Mouse (Mus musculus) hindbrain, embryonic 16.5 days (tissue): ENCODE measurements at regions not wholly inside any gene's neighbourhood (a gene's known extent, or its start where the extent isn't known, plus 50 kb on each side); places are given as distances from the start of the nearest gene placed in this dataset.

Source experiments
- ATAC-seq: fragments of 200-750 bp; cut with Nextera tagmentation; 2 replicates; pipeline ENCODE4 v1.8.0; 2017; ENCODE audit warnings: moderate TSS enrichment, moderate library complexity
- H3K27ac ChIP-seq: fragments of 300-500 bp; sonication (generic); 2 replicates; pipeline ENCODE4 v1.5.1; 2014; ENCODE audit warnings: low read depth, mild to moderate bottlenecking, control low read depth, low read length, moderate library complexity
- H3K27me3 ChIP-seq: fragments of 300-500 bp; sonication (generic); replicated peaks from 2 replicates; pipeline ENCODE4 v1.6.1; 2014; ENCODE audit warnings: low read length; ENCODE audit not compliant: control insufficient read depth, insufficient read depth
- H3K36me3 ChIP-seq: fragments of 300-500 bp; sonication (generic); 2 replicates; pipeline ENCODE4 v1.6.1; 2014; ENCODE audit warnings: mild to moderate bottlenecking, low read length, moderate library complexity, mixed read lengths; ENCODE audit not compliant: control insufficient read depth, insufficient read depth
- H3K4me1 ChIP-seq: fragments of 300-500 bp; sonication (generic); 2 replicates; pipeline ENCODE4 v1.6.1; 2014; ENCODE audit warnings: low read depth, low read length; ENCODE audit not compliant: control insufficient read depth, insufficient read depth
- H3K4me2 ChIP-seq: fragments of 300-500 bp; sonication (generic); 2 replicates; pipeline ENCODE4 v1.6.1; 2014; ENCODE audit warnings: mild to moderate bottlenecking, low read length, control low read depth, moderate library complexity
- H3K4me3 ChIP-seq: fragments of 300-500 bp; sonication (generic); 2 replicates; pipeline ENCODE4 v1.5.1; 2014; ENCODE audit warnings: mild to moderate bottlenecking, low read length, control low read depth, moderate library complexity
- H3K9ac ChIP-seq: fragments of 300-500 bp; sonication (generic); 2 replicates; pipeline ENCODE4 v1.6.1; 2014; ENCODE audit warnings: low read depth, mild to moderate bottlenecking, control low read depth, low read length, moderate library complexity
- H3K9me3 ChIP-seq: fragments of 300-500 bp; sonication (generic); 2 replicates; pipeline ENCODE4 v1.6.1; 2014; ENCODE audit warnings: mild to moderate bottlenecking, low read length, moderate library complexity; ENCODE audit not compliant: control insufficient read depth
- WGBS: fragments of 180-500 bp; shearing (Covaris S2); extraction: QIAGEN DNeasy Blood & Tissue Kit; methylation state at CpG from one replicate; pipeline ENCODE4 v1.1.7; 2014; 5-methylcytosine and 5-hydroxymethylcytosine counted together

DNA sequence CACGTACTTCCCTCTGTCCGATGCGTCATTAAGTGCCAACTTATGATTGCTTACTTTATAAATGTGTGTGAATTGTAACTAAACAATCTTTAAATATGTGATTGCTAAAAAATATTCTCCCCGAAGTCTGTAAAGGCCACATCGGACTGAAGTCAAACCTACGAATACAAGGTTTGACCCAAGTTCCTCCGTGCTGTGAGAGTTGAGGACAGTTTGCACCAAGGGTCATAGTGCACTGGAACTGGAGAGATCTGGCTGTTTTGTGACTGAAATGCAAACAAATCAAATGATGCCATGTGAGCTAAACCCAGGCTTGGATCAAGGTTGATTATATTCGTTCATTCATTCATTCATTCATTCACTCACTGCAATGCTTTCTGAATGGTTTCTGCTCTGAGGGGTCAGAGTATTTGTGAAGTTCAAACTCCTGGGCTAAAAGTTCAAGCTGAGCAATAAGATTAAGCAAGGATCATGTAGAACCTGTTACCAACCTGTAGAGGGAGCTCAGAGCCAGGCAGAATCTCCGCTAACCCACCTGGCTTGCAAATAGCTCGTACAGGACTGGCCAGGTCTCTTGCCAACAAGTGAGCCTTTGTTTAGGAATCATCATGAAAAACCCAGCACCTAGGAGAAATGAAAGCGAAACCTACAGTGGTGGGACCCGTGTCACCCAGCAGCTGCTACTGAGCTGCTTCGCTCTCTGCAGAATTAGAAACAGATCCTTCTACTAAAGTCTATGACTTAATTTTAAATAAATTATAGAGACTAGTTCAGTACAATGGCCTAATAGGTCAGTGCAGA lies 67.9 kb upstream of the Serbp1 start:
- H3K4me2 ChIP-seq, result peak overlapping the region; percentile 37

DNA sequence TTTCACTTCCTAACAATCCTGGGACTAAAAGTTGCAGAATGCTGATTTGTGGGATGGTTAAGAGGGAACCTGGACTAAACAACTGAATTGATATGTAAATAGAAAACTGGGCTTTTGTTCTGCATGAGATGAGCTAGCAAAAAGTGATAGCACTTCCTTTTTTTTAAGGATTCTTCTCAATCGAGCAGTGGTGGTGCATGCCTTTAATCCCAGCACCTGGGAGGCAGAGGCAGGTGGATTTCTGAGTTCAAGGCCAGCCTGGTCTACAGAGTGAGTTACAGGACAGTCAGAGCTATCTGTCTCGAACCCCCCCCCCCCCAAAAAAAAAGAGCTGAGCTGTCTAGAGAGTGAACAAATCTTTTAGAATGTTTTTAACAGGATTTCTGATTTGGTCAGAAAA lies 69.2 kb upstream of the Serbp1 start:
- 15% methylated on average over 2 of the region's 2 CpGs for WGBS
- Histone ChIP-seq H3K36me3 (no peaks in the 10 kb centered on the region), H3K27ac (peak overlapping the region; percentile 46), H3K4me3 (peak overlapping the region; percentile 42), H3K27me3 (no peaks in the 10 kb centered on the region), H3K9ac (peak overlapping the region; percentile 58), H3K4me1 (peaks cover 2% of the 10 kb centered on the region; the same call in 1 of the 2 replicates), H3K4me2 (peak overlapping the region; percentile 58), H3K9me3 (no peaks in the 10 kb centered on the region)
- peak; percentile 27 for ATAC-seq

More for the DNA sequence above, 67.9 kb upstream of the Serbp1 start:
- H3K4me3 ChIP-seq, result peak overlapping the region; percentile 3; the same call in 1 of the 2 replicates
- 52% methylated on average over 13 of the region's 13 CpGs for WGBS
- H3K9me3 ChIP-seq, result no peaks in the 10 kb centered on the region
- 0 out of 2 replicates have a peak overlapping the region, but pooled peaks have one; percentile 10 for H3K9ac ChIP-seq
- no peak overlapping the region for H3K27ac ChIP-seq
- no peaks in the 10 kb centered on the region for H3K36me3 ChIP-seq
- no peaks in the 10 kb centered on the region for H3K27me3 ChIP-seq
- peak; percentile 85 for ATAC-seq
- H3K4me1 ChIP-seq, result peaks cover 2% of the 10 kb centered on the region; the same call in 1 of the 2 replicates

DNA sequence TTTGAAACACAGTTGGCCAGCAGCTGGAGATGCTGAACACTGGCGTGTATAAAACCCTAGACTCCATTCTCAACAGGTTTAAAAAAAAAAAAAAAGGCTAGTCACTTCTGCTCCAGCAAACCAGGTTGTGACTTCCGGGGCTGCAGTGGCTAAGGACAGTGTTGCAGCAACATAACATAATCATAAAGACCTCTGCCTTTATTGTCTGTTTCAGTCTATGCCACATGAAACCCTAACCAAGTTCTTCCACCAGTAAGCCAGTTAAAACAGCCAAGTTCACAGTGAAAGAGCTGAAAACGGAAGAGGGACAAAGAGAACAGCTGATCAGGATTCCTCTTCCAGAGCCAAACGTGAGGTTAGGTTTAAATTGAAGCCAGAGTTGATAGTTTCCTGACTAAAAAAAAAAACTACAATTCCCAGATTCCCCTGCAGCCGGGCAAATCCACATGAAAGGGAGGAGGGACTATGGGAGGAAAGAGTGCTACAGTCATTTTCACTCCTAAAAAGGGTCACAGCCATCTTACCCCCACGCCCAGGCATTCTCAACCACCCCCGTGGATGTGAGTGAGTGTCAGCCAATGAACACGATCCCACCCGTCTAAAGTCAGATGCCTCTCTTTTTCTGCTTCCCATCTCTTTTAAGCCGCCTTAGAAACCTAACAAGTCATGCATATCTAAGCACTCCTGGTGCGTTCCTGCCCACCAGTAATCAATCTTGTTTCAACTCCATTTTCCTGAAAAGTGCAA lies 69.8 kb upstream of the Serbp1 start:
- 13% methylated on average over 11 of the region's 11 CpGs for WGBS
- Histone ChIP-seq H3K27ac (peak overlapping the region; percentile 46), H3K4me1 (peaks cover 2% of the 10 kb centered on the region; the same call in 1 of the 2 replicates), H3K9ac (peak overlapping the region; percentile 58), H3K4me2 (peak overlapping the region; percentile 58), H3K9me3 (no peaks in the 10 kb centered on the region), H3K27me3 (no peaks in the 10 kb centered on the region), H3K4me3 (peak overlapping the region; percentile 42), H3K36me3 (no peaks in the 10 kb centered on the region)
- ATAC-seq, result peak; percentile 92

DNA sequence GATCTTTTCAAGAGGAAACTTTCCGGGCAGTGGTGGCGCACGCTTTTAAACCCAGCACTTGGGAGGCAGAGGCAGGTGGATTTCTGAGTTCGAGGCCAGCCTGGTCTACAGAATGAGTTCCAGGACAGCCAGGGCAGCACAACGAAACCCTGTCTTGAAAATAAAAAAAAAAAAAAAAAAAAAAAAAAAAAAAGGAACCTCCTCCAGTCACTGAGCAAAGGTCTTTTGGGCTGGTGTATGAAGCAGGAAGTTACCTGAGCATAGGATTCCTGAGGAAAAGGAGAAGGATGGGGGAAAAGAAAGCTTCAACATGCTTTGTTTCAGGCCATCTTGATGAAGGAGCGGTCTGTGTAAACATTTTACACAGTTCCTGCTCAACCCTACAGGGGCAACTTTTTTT lies 72.9 kb upstream of the Serbp1 start:
- Histone ChIP-seq H3K9me3 (no peaks in the 10 kb centered on the region), H3K36me3 (no peaks in the 10 kb centered on the region), H3K4me2 (no peak overlapping the region), H3K4me3 (no peak overlapping the region), H3K27ac (no peak overlapping the region), H3K9ac (no peak overlapping the region), H3K27me3 (no peaks in the 10 kb centered on the region), H3K4me1 (peaks cover 2% of the 10 kb centered on the region; the same call in 1 of the 2 replicates)
- no peak for ATAC-seq
- 93% methylated on average over 6 of the region's 6 CpGs for WGBS

DNA sequence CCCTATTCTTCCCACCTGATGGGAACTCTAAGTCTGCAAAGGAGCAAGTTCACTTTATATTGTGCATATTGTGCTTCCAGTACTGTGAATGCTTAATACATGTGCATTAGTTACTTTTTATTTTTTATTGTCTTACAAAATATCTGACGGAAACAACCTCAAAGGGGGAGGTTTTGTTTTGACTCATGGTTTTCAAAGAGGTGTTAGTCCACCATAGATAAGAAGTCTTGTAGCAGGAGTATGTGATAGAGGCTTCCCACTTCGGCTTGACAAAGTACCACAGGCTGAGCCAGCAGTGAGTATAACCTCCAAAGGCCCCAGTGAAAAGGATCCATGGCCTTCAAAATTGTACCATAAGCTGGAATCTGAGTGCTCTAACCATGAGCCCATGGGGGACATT lies 74.0 kb upstream of the Serbp1 start:
- peaks cover 2% of the 10 kb centered on the region for H3K4me1 ChIP-seq
- WGBS, result 90% methylated on average over 2 of the region's 2 CpGs
- H3K27me3 ChIP-seq, result no peaks in the 10 kb centered on the region
- no peak overlapping the region for H3K9ac ChIP-seq
- no peak overlapping the region for H3K27ac ChIP-seq
- H3K4me3 ChIP-seq, result no peak overlapping the region
- no peaks in the 10 kb centered on the region for H3K36me3 ChIP-seq
- H3K9me3 ChIP-seq, result no peaks in the 10 kb centered on the region
- ATAC-seq, result no peak
- no peak overlapping the region for H3K4me2 ChIP-seq

DNA sequence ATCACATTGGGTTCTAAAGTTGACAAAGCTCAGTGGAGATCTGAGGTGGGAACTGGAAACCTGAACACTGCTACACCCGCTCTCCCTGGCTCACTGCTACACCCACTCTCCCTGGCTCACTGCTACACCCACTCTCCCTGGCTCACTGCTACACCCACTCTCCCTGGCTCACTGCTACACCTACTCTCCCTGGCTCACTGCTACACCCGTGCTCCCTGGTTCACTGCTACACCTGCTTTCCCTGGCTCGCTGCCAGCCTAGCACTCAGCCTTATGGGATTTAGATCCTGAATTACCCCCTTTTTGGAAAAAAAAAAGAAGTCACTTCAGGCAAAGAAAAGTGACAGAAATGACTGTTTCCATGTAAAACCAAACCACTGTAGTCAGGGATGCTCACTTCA lies 75.2 kb upstream of the Serbp1 start:
- H3K36me3 ChIP-seq, result no peaks in the 10 kb centered on the region
- no peaks in the 10 kb centered on the region for H3K27me3 ChIP-seq
- no peak overlapping the region for H3K9ac ChIP-seq
- peaks cover 2% of the 10 kb centered on the region; the same call in 1 of the 2 replicates for H3K4me1 ChIP-seq
- no peak overlapping the region for H3K27ac ChIP-seq
- H3K9me3 ChIP-seq, result no peaks in the 10 kb centered on the region
- 67% methylated on average over 3 of the region's 3 CpGs for WGBS
- H3K4me3 ChIP-seq, result no peak overlapping the region
- no peak overlapping the region for H3K4me2 ChIP-seq
- no peak for ATAC-seq

DNA sequence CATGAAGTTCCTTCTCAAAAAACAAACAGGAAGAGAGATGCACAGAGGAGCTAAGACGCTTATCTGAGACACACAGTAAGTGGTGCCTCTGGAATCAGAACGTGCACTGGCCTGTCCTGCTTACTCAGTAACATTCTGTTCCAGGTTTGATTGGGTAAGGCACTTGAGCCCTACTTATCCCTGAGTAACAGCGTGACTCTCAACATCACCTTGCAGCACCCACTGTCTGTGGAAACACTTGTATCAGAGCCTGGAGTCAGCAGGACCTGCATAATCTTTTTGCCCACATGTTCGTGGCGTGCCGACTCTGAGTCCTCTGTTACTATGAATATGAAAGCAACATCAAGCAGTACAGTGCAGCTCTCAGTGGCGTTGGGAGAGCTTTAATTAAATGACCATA lies 76.4 kb upstream of the Serbp1 start:
- H3K36me3 ChIP-seq, result no peaks in the 10 kb centered on the region
- ATAC-seq, result no peak
- H3K4me2 ChIP-seq, result no peak overlapping the region
- no peak overlapping the region for H3K27ac ChIP-seq
- peaks cover 2% of the 10 kb centered on the region; the same call in 1 of the 2 replicates for H3K4me1 ChIP-seq
- WGBS, result 79% methylated on average over 7 of the region's 7 CpGs
- no peaks in the 10 kb centered on the region for H3K9me3 ChIP-seq
- no peak overlapping the region for H3K4me3 ChIP-seq
- no peaks in the 10 kb centered on the region for H3K27me3 ChIP-seq
- H3K9ac ChIP-seq, result no peak overlapping the region

DNA sequence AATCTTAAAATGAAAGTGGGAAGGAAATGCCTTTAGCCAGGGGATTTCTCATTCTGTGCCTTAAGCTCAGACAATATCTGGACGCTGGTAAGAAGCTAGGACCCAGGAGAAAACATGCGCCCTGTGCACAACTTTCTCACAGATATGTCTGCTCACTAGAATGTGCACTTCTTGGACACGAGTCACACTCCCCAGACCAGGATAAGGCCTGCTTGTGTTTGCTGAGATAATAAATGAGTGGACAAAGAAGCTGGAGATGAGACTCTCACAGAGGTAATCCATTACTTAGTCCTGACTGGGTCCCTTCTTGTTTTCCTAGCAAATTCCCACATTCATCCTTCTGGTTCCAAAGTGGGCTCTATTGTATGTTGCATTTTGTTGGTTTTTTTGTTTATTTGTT lies 77.4 kb upstream of the Serbp1 start:
- ATAC-seq, result no peak
- WGBS, result 88% methylated on average over 3 of the region's 3 CpGs

More for the DNA sequence above, 77.4 kb upstream of the Serbp1 start:
- H3K9ac ChIP-seq, result no peak overlapping the region
- H3K27ac ChIP-seq, result no peak overlapping the region
- no peak overlapping the region for H3K4me3 ChIP-seq
- H3K4me1 ChIP-seq, result peaks cover 2% of the 10 kb centered on the region; the same call in 1 of the 2 replicates
- H3K4me2 ChIP-seq, result no peak overlapping the region
- H3K9me3 ChIP-seq, result no peaks in the 10 kb centered on the region
- no peaks in the 10 kb centered on the region for H3K36me3 ChIP-seq
- H3K27me3 ChIP-seq, result no peaks in the 10 kb centered on the region
